8 mouse cellular contexts compared by ENCODE assay signal in the genomic region with DNA sequence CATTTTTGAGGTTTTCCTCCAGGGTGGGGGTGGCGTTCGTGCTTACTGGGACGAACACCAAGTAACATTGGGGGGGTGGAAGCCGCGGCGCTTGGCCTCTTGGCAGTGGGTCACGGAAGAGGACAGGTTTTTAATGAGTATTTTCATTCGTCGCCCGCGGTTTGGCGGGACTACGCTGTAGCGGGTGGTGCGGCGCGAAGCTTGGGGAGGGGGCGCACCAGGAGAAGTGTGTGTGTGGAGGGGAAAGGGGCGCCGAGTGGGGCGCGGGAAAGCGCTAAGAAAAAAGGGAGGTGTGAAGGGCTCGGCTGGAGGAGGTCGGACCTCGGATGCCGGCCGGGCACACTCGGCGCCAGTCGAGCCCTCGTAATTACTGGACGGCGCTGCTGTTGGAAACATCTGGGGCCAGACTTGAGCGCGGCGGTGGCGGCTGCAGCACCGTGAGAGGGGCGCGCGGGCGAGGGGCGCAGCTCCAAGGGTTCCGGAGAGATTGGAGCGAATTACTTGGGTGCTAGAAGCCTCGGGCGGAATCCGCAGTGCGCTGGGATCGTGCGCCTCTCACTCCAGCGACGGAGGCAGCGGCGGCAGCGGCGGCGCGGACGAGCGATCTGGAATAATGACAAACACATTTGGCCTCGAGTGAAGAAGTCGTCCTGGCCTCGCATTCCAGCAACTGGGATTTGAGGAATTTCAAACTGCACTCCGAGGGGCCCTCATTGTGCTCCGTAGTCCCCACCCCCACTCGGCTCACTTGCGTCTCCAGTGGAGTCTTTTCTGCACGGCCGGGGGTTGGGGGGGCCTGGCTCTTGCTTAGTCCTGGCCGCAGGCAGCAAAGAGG. TPM values are rescaled to one million over a fixed set of nuclear protein-coding genes. Genes with fewer than 3 reads are reported as not detected.
DNase-seq lines count a peak whose midpoint lies in the region; TF ChIP-seq lines count a peak whose summit lies in the region.

No protein-coding gene starts in this region.

- peaks cover 20% of the 10 kb centered on the region; the same call in 1 of the 2 replicates for H3K27me3 ChIP-seq in cerebellum, adult 2 months (ENCODE audit: control insufficient read depth, insufficient read depth, low read length)
- peaks cover 12% of the 10 kb centered on the region for H3K27me3 ChIP-seq in kidney, adult 2 months (replicated peaks; ENCODE audit: control insufficient read depth, insufficient read depth, low read length)

- peak; percentile 1 for DNase-seq in cerebellum, adult 8-10 months
- DNase-seq in cerebellum, adult 2 months: no peak
- peak; percentile 34 for DNase-seq in gastrocnemius, postnatal 25 days
- peak; percentile 37 for DNase-seq in kidney, adult 2 months
- DNase-seq in lung, postnatal 10 days: peak; percentile 86
- DNase-seq in testis, postnatal 14 days (ENCODE audit: low spot score): peak; percentile 35
- no peak for DNase-seq in layer of hippocampus, postnatal 25 days (ENCODE audit: extremely low spot score in 1 of 2, low spot score in 1 of 2)

- H3K4me1 ChIP-seq in cerebellum, adult 2 months (ENCODE audit: control insufficient read depth, insufficient read depth, low read length): peaks cover 8% of the 10 kb centered on the region
- H3K4me1 ChIP-seq in brown adipose tissue, adult 24 weeks (ENCODE audit: control insufficient read depth, insufficient read depth, insufficient read length, low read length): no peaks in the 10 kb centered on the region; the same call in 1 of the 2 replicates
- H3K4me1 ChIP-seq in kidney, adult 2 months (ENCODE audit: control insufficient read depth, insufficient read depth, low read length): no peaks in the 10 kb centered on the region; the same call in 1 of the 2 replicates

- no peak for TF ChIP-seq POLR2A in cerebellum, adult 2 months (IDR thresholded peaks at IDR 0.05; ENCODE audit: borderline replicate concordance, insufficient read depth, low read length)
- TF ChIP-seq POLR2A in kidney, adult 2 months (IDR thresholded peaks at IDR 0.05; ENCODE audit: low read depth, low read length): no peak

- no peak overlapping the region for H3K4me3 ChIP-seq in cerebellum, adult 2 months (replicated peaks; ENCODE audit: insufficient read depth, low read depth, low read length)
- H3K4me3 ChIP-seq in brown adipose tissue, adult 24 weeks (ENCODE audit: insufficient read depth, low read depth, low read length): peak overlapping the region; percentile 51
- H3K4me3 ChIP-seq in kidney, adult 2 months (ENCODE audit: insufficient read depth, low read depth, low read length): peak overlapping the region; percentile 56

- WGBS in cerebellum, adult 2 months: 1% methylated on average over 71 of the region's 72 CpGs
- 3% methylated on average over 72 of the region's 72 CpGs for whole genome bisulfite sequencing in kidney, adult 2 months

- H3K27ac ChIP-seq in cerebellum, adult 2 months (ENCODE audit: insufficient read depth, low read length): no peak overlapping the region
- H3K27ac ChIP-seq in brown adipose tissue, adult 24 weeks (replicated peaks; ENCODE audit: low read depth, low read length): no peak overlapping the region
- peak overlapping the region; percentile 13; the same call in 1 of the 2 replicates for H3K27ac ChIP-seq in kidney, adult 2 months (ENCODE audit: insufficient read depth, low read depth, low read length)

- H3K36me3 ChIP-seq in kidney, adult 2 months (ENCODE audit: control insufficient read depth, insufficient read depth, low read length): no peaks in the 10 kb centered on the region

- TF ChIP-seq CTCF in cerebellum, adult 2 months (IDR thresholded peaks at IDR 0.05; ENCODE audit: borderline replicate concordance, insufficient read depth, low read depth, low read length): no peak
- no peak for TF ChIP-seq CTCF in kidney, adult 2 months (conservative IDR thresholded peaks at IDR 0.05; ENCODE audit: insufficient read depth, insufficient read length, low read depth, low read length)

RNA-seq across cellular contexts. Expression of a gene that starts 0.9 kb away (rescaled TPM):
- 8.6 and 9.0 TPM in 2 replicates for polyA plus RNA-seq in cerebellum, adult 2 months (2012; rRNA removed)
- polyA plus RNA-seq in brown adipose tissue, adult 24 weeks (2012; ENCODE audit: insufficient read depth, insufficient read length, missing spikeins): 6.4 and 10.3 TPM in 2 replicates
- 10 to 100 TPM; 16.1 to 18.0 TPM for total RNA-seq in gastrocnemius, postnatal 25 days (2021)
- polyA plus RNA-seq in kidney, adult 2 months (2012; rRNA removed): 22.6 and 26.0 TPM in 2 replicates
- total RNA-seq in layer of hippocampus, postnatal 25 days (2021): 10 to 100 TPM; 44.3 to 45.7 TPM

Comparison
In these comparisons a context has a peak if more than half of its experiments do, and no peak if none do; other contexts are left out.
1. DNase-seq: peak in cerebellum, adult 8-10 months (single experiment), gastrocnemius, postnatal 25 days (single experiment), kidney, adult 2 months (single experiment), lung, postnatal 10 days (single experiment) and testis, postnatal 14 days (single experiment); none in cerebellum, adult 2 months (0 of 2) and layer of hippocampus, postnatal 25 days (0 of 2).